Comparison of ENCODE assay signal across 32 mouse cellular contexts in the genomic region with DNA sequence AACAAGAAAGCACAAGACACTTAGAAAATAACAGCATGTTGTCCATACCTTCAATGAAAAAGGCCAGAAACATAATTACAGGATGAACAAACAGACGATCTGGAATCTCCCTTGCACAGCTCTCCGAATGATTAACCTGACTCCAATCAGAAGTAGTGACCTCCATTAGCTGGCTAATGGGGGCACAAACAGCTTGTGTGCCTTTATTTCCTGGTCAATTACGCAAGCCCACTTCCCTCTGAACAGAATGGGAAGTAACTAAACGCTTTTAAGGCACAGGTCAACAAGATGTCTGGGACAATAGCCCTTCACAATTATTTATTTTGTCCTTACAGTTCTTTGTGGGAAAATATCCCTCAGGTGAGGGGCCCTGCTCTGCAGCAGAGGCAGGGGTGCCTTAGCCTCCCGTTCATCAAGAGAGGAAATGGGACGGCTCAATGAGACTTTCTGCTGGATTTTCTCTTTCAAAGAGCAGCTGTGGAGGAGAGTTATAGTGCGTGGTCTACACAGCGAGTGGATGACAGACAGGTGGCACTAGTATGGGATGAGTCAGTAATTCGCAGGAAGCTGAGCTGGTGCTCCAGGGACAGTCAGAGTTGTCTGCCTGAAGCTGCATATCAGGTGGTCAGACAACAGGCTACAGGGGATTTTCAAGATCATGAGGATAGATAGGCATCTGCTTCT. TPM values are rescaled to one million over a fixed set of nuclear protein-coding genes. Genes with fewer than 3 reads are reported as not detected.
DNase-seq lines count a peak whose midpoint lies in the region; ATAC-seq and TF ChIP-seq lines count a peak whose summit lies in the region.
"Had no signal": no experiment of that assay in that cellular context is flagged by ENCODE, and none has a peak within 500 bp of the region (broad histone marks: within the 10 kb centered on the region; RNA-seq: fewer than 3 reads in every experiment).

No protein-coding gene starts in this region.

- H3K36me3 ChIP-seq in kidney, embryonic 16.5 days (ENCODE audit: insufficient read depth, low read length): no peaks in the 10 kb centered on the region
- H3K36me3 ChIP-seq: embryonic facial prominence, embryonic 10.5 days; embryonic facial prominence, embryonic 15.5 days; forebrain, embryonic 12.5 days; heart, embryonic 10.5 days; hindbrain, embryonic 13.5 days; limb, embryonic 12.5 days; liver, embryonic 12.5 days; midbrain, embryonic 10.5 days; midbrain, embryonic 15.5 days; neural tube, embryonic 15.5 days had no signal

- H3K4me3 ChIP-seq in kidney, embryonic 16.5 days (ENCODE audit: low read length): no peak overlapping the region
- no peak overlapping the region for H3K4me3 ChIP-seq in bone marrow macrophage, adult 2 months (ENCODE audit: insufficient read depth, low read length)
- H3K4me3 ChIP-seq: embryonic facial prominence, embryonic 10.5 days; embryonic facial prominence, embryonic 15.5 days; forebrain, embryonic 12.5 days; heart, embryonic 10.5 days; hindbrain, embryonic 13.5 days; limb, embryonic 12.5 days; liver, embryonic 12.5 days; midbrain, embryonic 10.5 days; midbrain, embryonic 15.5 days; neural tube, embryonic 15.5 days had no signal

- 42% methylated on average over 9 of the region's 9 CpGs for WGBS in kidney, embryonic 16.5 days

- DNase-seq in kidney, adult 8-10 months: no peak
- DNase-seq in 416B (ENCODE audit: low read depth): peak; percentile 49
- DNase-seq in adrenal gland, adult (ENCODE audit: inconsistent age in 2 of 2, low spot score in 1 of 2): no peak
- DNase-seq: adrenal gland, postnatal 10 days; cerebellum, adult 11-12 months; cerebellum, adult 9-11 months; gastrocnemius, postnatal 10 days; heart, postnatal 36 days; kidney, adult 9 months; layer of hippocampus, adult 9-11 months; liver, postnatal 0 days; right cerebral cortex, postnatal 25 days; thymus, adult 2 months; thymus, postnatal 36 days had no signal

- H3K27ac ChIP-seq in kidney, embryonic 16.5 days (ENCODE audit: low read length): no peak overlapping the region
- H3K27ac ChIP-seq in bone marrow macrophage, adult 2 months (ENCODE audit: insufficient read depth, low read depth, low read length): peak overlapping the region; percentile 43
- H3K27ac ChIP-seq: embryonic facial prominence, embryonic 10.5 days; embryonic facial prominence, embryonic 15.5 days; forebrain, embryonic 12.5 days; heart, embryonic 10.5 days; hindbrain, embryonic 13.5 days; limb, embryonic 12.5 days; liver, embryonic 12.5 days; macrophage; midbrain, embryonic 10.5 days; midbrain, embryonic 15.5 days; neural tube, embryonic 15.5 days had no signal

- no peak for TF ChIP-seq CTCF in bone marrow macrophage, adult 2 months (IDR thresholded peaks at IDR 0.05; ENCODE audit: low read depth, low read length)

- H3K9me3 ChIP-seq in kidney, embryonic 16.5 days (ENCODE audit: low read length): no peaks in the 10 kb centered on the region
- H3K9me3 ChIP-seq: embryonic facial prominence, embryonic 10.5 days; embryonic facial prominence, embryonic 15.5 days; forebrain, embryonic 12.5 days; heart, embryonic 10.5 days; hindbrain, embryonic 13.5 days; limb, embryonic 12.5 days; liver, embryonic 12.5 days; midbrain, embryonic 10.5 days; midbrain, embryonic 15.5 days; neural tube, embryonic 15.5 days had no signal

- peaks cover 10% of the 10 kb centered on the region for H3K4me1 ChIP-seq in kidney, embryonic 16.5 days (ENCODE audit: insufficient read depth, low read length)
- H3K4me1 ChIP-seq in bone marrow macrophage, adult 2 months (ENCODE audit: control insufficient read depth, insufficient read depth, low read length): peaks cover 13% of the 10 kb centered on the region
- H3K4me1 ChIP-seq: embryonic facial prominence, embryonic 15.5 days; forebrain, embryonic 12.5 days; heart, embryonic 10.5 days; hindbrain, embryonic 13.5 days; limb, embryonic 12.5 days; midbrain, embryonic 10.5 days; midbrain, embryonic 15.5 days; neural tube, embryonic 15.5 days had no signal

- no peaks in the 10 kb centered on the region for H3K27me3 ChIP-seq in kidney, embryonic 16.5 days (ENCODE audit: insufficient read depth, low read length)
- H3K27me3 ChIP-seq: CH12.LX; embryonic facial prominence, embryonic 15.5 days; forebrain, embryonic 12.5 days; hindbrain, embryonic 13.5 days; limb, embryonic 12.5 days; liver, embryonic 12.5 days; midbrain, embryonic 15.5 days; neural tube, embryonic 15.5 days had no signal

- no peak overlapping the region for H3K4me2 ChIP-seq in kidney, embryonic 16.5 days (replicated peaks; ENCODE audit: low read depth, low read length)
- H3K4me2 ChIP-seq: embryonic facial prominence, embryonic 15.5 days; forebrain, embryonic 12.5 days; hindbrain, embryonic 13.5 days; limb, embryonic 12.5 days; liver, embryonic 12.5 days; midbrain, embryonic 15.5 days; neural tube, embryonic 15.5 days had no signal

- H3K9ac ChIP-seq in kidney, embryonic 16.5 days (replicated peaks; ENCODE audit: low read length): no peak overlapping the region
- H3K9ac ChIP-seq: embryonic facial prominence, embryonic 15.5 days; forebrain, embryonic 12.5 days; hindbrain, embryonic 13.5 days; limb, embryonic 12.5 days; liver, embryonic 12.5 days; liver, postnatal 0 days; midbrain, embryonic 15.5 days; neural tube, embryonic 15.5 days had no signal

- ATAC-seq in kidney, embryonic 16.5 days (ENCODE audit: low FRiP score, low TSS enrichment): peak; percentile 67; the same call in 1 of the 2 replicates
- ATAC-seq in hematopoietic stem cell, adult 5-6 weeks (replicated peaks in 1 of 2; ENCODE audit: insufficient read depth in 1 of 2, low FRiP score in 2 of 2, low TSS enrichment in 1 of 2, low read depth in 1 of 2, poor library complexity in 2 of 2, severe bottlenecking in 2 of 2): peak; percentile 29 to 42; a peak in 3 of 4 replicates
- ATAC-seq in activated CD4-positive, CD25-positive, alpha-beta regulatory T cell, adult 4 months: no peak
- ATAC-seq: liver, embryonic 12.5 days; liver, postnatal 0 days; midbrain, embryonic 15.5 days had no signal

- no peak for TF ChIP-seq POLR2A in bone marrow macrophage, adult 2 months (IDR thresholded peaks at IDR 0.05; ENCODE audit: borderline replicate concordance, low read depth, low read length)

RNA-seq across cellular contexts. Expression of a gene that starts 14.3 kb away (rescaled TPM):
- polyA plus RNA-seq in kidney, embryonic 16.5 days (2015; fragmentation: Nextera tagmentation; extraction: Ambion mirVana): 0.81 and 0.95 TPM in 2 replicates
- polyA plus RNA-seq in bone marrow macrophage, adult 2 months (2012; ENCODE audit: insufficient read depth, insufficient read length, missing spikeins): 2.0 and 2.8 TPM in 2 replicates
- 30.1 and 32.7 TPM in 2 replicates for total RNA-seq in hematopoietic stem cell, adult 5-6 weeks (2017)
- polyA plus RNA-seq in activated CD4-positive, CD25-positive, alpha-beta regulatory T cell, adult 4 months (2017; shearing (Covaris generic)): 10 to 100 TPM; 18.8 to 23.6 TPM
- total RNA-seq: ES-E14 had no signal
- polyA plus RNA-seq: C2C12; embryonic facial prominence, embryonic 10.5 days; forebrain, embryonic 12.5 days; heart, embryonic 10.5 days; midbrain, embryonic 10.5 days had no signal
